Mouse (Mus musculus): ENCODE measurements around the gene Txnrd2. TPM values are rescaled to one million over a fixed set of nuclear protein-coding genes. Genes with fewer than 3 reads are reported as not detected.

Txnrd2 gene
- 31.1 TPM for polyA plus RNA-seq (2017; shearing (Covaris generic))

DNA sequence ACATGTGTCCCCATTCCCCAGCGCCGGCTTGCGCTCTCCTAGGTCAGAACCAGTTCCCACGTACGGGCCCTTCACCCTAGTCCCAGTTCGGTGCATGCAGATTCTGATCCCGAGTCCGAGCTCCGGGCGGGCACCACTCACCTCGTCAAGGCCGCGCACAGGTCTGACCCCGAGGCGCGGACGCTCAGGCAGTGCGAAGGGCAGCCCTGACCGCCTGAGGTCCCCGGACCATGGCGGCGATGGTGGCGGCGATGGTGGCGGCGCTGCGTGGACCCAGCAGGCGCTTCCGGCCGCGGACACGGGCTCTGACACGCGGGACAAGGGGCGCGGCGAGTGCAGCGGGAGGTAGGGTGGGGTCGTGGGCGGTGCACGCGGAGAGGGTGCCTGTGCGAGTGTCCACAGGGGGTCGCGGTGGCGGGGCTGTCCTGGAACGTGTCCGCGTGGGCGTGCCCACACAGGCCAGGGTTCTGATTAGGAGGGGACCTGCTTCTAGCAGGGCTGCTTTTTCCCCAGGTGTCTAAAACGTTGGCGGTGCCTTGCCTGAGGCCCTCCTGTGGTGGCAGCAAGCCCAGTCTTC is at the start of gene Txnrd2:
Gene Txnrd2 (plus strand): TSS at position 170 of the 577 bp plus-strand sequence.

DNA sequence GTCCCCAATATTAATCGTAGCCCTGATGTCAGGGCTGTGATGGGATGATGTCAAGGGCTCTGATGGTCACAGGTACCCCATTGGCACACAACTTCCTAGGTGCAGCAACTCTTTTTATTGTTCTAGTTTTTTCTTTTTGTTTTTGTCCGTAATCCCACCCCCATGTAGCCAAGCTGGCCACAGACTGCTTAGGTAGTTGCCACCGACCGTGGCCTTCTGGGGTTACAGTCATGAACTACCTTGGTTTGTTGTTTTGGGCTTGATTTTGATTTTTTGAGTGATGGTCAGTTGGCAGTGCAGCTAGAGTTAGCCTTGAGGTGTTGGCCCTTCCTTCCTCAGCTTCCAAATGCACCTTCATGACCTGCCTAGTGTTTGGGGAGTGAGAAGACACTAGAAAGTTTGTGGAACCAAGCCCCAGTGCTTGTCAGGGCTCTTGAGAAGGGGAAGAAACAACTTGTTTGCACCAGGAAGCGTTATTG is 657 bp downstream of the Txnrd2 start, which contains the start of gene Comt:
Gene Comt (minus strand): TSS at position 51 of the 479 bp plus-strand sequence.

DNA sequence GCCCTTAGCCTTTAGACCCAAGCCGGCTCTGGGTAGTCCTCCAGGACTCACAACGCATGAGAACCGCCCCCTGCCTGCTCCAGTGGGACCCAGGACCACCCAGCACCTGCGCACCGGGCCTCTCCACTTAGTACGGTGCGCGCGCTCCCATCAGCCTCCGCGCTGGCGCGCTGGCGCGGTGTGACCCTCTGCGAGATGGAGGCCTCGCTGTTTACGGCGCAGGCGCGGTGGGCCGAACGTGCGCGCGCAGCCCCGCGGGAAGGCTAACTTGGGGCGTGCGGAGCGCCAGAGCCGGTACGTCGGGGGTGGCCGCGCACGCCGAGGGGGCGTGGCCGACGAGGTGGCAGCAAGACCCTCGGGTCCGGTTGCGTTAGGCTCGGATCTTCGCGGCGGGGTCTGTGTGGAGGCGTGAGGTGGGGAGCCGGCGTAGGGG is 72.4 kb downstream of the Txnrd2 start, which contains the start of the genes Gnb1l and Rtl10:
Gene Gnb1l (plus strand): TSS at position 156 of the 433 bp plus-strand sequence.
Gene Rtl10 (plus strand): TSS at position 344 of the 433 bp plus-strand sequence.

Other genes starting within 250 kb of the Txnrd2 start
- gene Ccdc188, start 208.5 kb upstream of the Txnrd2 start, polyA plus RNA-seq (2017; shearing (Covaris generic)), result not detected
- gene Zdhhc8, start 191.2 kb upstream of the Txnrd2 start, polyA plus RNA-seq (2017; shearing (Covaris generic)), result 2.0 TPM
- 125 TPM for gene Trmt2a, start 177.7 kb upstream of the Txnrd2 start, polyA plus RNA-seq (2017; shearing (Covaris generic))
- 200 TPM for gene Ranbp1, start 177.7 kb upstream of the Txnrd2 start, polyA plus RNA-seq (2017; shearing (Covaris generic))
- not detected for gene Gm49776, start 168.1 kb upstream of the Txnrd2 start, polyA plus RNA-seq (2017; shearing (Covaris generic))
- gene Dgcr8, start 137.1 kb upstream of the Txnrd2 start, polyA plus RNA-seq (2017; shearing (Covaris generic)), result 30.0 TPM
- gene Tango2, start 78.3 kb upstream of the Txnrd2 start, polyA plus RNA-seq (2017; shearing (Covaris generic)), result 61.0 TPM
- 2.4 TPM for gene Arvcf, start 78.2 kb upstream of the Txnrd2 start, polyA plus RNA-seq (2017; shearing (Covaris generic))
- 74.7 TPM for gene Comt, start 468 bp downstream of the Txnrd2 start, polyA plus RNA-seq (2017; shearing (Covaris generic))
- 17.5 TPM for gene Gnb1l, start 72.3 kb downstream of the Txnrd2 start, polyA plus RNA-seq (2017; shearing (Covaris generic))
- gene Rtl10, start 72.5 kb downstream of the Txnrd2 start, polyA plus RNA-seq (2017; shearing (Covaris generic)), result 1.6 TPM
- gene Tbx1, start 164.3 kb downstream of the Txnrd2 start, polyA plus RNA-seq (2017; shearing (Covaris generic)), result not detected
- gene Gp1bb, start 196.0 kb downstream of the Txnrd2 start, polyA plus RNA-seq (2017; shearing (Covaris generic)), result not detected
- gene Gm49601, start 200.0 kb downstream of the Txnrd2 start, polyA plus RNA-seq (2017; shearing (Covaris generic)), result not detected
- gene Sept5, start 203.6 kb downstream of the Txnrd2 start, polyA plus RNA-seq (2017; shearing (Covaris generic)), result 0.77 TPM

Data from inflammation-experienced regulatory T-cells, adult 16 weeks (primary cell).